Mouse (Mus musculus) right cerebral cortex, adult 2 months (tissue): ENCODE data around the gene Olfr763.
"Not testable (repeated sequence)": the region's sequence is repeated elsewhere in the genome, so short reads cannot be mapped to it uniquely, and the experiment has no call there.

Experiments used
- DNase-seq, 2 experiments: peaks; one replicate each; pipeline ENCODE4 v3.0.0; 2021 to 2022; ENCODE audit warnings: low spot score in 2 of 2

The Olfr763 gene

GRCm38 (mm10) chr10:129049898-129050297 lies 39.3 kb downstream of the Olfr763 start, which contains the start of gene Olfr765:
Gene Olfr765 (minus strand): TSS chr10:129049998.
- DNase-seq: not testable (repeated sequence)
